8 mouse cellular contexts compared by ENCODE assay signal in genomic region chr15:25445361-25446154, GRCm38 (mm10). TPM values are rescaled to one million over a fixed set of nuclear protein-coding genes. Genes with fewer than 3 reads are reported as not detected.
DNase-seq lines count a peak whose midpoint lies in the region; ATAC-seq lines count a peak whose summit lies in the region.

No protein-coding gene starts in this region.

- peak; percentile 49; the same call in 1 of the 2 replicates for ATAC-seq in embryonic facial prominence, embryonic 15.5 days (ENCODE audit: insufficient number of reproducible peaks, low FRiP score, low TSS enrichment, low read depth)
- ATAC-seq in midbrain, embryonic 14.5 days (ENCODE audit: low FRiP score, low TSS enrichment) = peak; percentile 51; the same call in 1 of the 2 replicates
- ATAC-seq in erythroblast, adult 5-6 weeks (replicated peaks; ENCODE audit: low FRiP score, poor library complexity, severe bottlenecking) = no peak

- no peaks in the 10 kb centered on the region for H3K9me3 ChIP-seq in embryonic facial prominence, embryonic 15.5 days (replicated peaks)
- H3K9me3 ChIP-seq in midbrain, embryonic 14.5 days (ENCODE audit: control insufficient read depth, low read length) = no peaks in the 10 kb centered on the region

- H3K4me2 ChIP-seq in embryonic facial prominence, embryonic 15.5 days (replicated peaks) = peak overlapping the region; percentile 43
- peak overlapping the region; percentile 39 for H3K4me2 ChIP-seq in midbrain, embryonic 14.5 days (ENCODE audit: low read length)

- no peak overlapping the region for H3K9ac ChIP-seq in embryonic facial prominence, embryonic 15.5 days
- no peak overlapping the region for H3K9ac ChIP-seq in midbrain, embryonic 14.5 days (replicated peaks; ENCODE audit: low read length)

- WGBS in embryonic facial prominence, embryonic 15.5 days = 6% methylated on average over 17 of the region's 17 CpGs
- 4% methylated on average over 17 of the region's 17 CpGs for WGBS in midbrain, embryonic 14.5 days

- no peaks in the 10 kb centered on the region for H3K27me3 ChIP-seq in embryonic facial prominence, embryonic 15.5 days
- no peaks in the 10 kb centered on the region for H3K27me3 ChIP-seq in midbrain, embryonic 14.5 days (ENCODE audit: control insufficient read depth, insufficient read depth, low read length)

- H3K27ac ChIP-seq in embryonic facial prominence, embryonic 15.5 days (replicated peaks) = no peak overlapping the region
- H3K27ac ChIP-seq in midbrain, embryonic 14.5 days (replicated peaks; ENCODE audit: low read depth, low read length) = no peak overlapping the region

- peaks cover 10% of the 10 kb centered on the region; the same call in 1 of the 2 replicates for H3K4me1 ChIP-seq in embryonic facial prominence, embryonic 15.5 days
- H3K4me1 ChIP-seq in midbrain, embryonic 14.5 days (ENCODE audit: control insufficient read depth, insufficient read depth, low read length) = 0 out of 2 replicates have a peak, but pooled peaks cover 17% of the 10 kb centered on the region

- H3K4me3 ChIP-seq in embryonic facial prominence, embryonic 15.5 days (replicated peaks) = peak overlapping the region; percentile 16
- no peak overlapping the region for H3K4me3 ChIP-seq in midbrain, embryonic 14.5 days (replicated peaks; ENCODE audit: low read depth, low read length)

- H3K36me3 ChIP-seq in embryonic facial prominence, embryonic 15.5 days = no peaks in the 10 kb centered on the region
- no peaks in the 10 kb centered on the region for H3K36me3 ChIP-seq in midbrain, embryonic 14.5 days (ENCODE audit: control insufficient read depth, insufficient read depth, low read length)

- intact Hi-C loops in heart, postnatal 14 days (cut with DNase I) = loop anchor here (5.0 kb wide), 1 partner anchor 37 kb away; no protein-coding TSS in a partner anchor

- DNase-seq in heart, adult 11 months = peak; percentile 87
- DNase-seq in heart, postnatal 14 days = no peak
- peak; percentile 36 to 47 for DNase-seq in kidney, adult 8-10 months
- DNase-seq in midbrain, embryonic 14.5 days = peak; percentile 57
- no peak for DNase-seq in ovary, postnatal 10 days (ENCODE audit: low spot score)
- no peak for DNase-seq in thymus, adult 18-20 months

RNA-seq across cellular contexts. Expression of gene Basp1, which starts 32.0 kb away (rescaled TPM):
- 1 to 10 TPM; 3.0 to 4.2 TPM for total RNA-seq in heart, postnatal 14 days (2021)
- 56.8 and 61.7 TPM in 2 replicates for polyA plus RNA-seq in embryonic facial prominence, embryonic 15.5 days (2015; fragmentation: Nextera tagmentation; extraction: Ambion mirVana)
- polyA plus RNA-seq in midbrain, embryonic 14.5 days (2014; fragmentation: Nextera tagmentation; extraction: Ambion mirVana) = 227 and 382 TPM in 2 replicates
- total RNA-seq in erythroblast, adult 5-6 weeks (2015; ENCODE audit: low replicate concordance) = 8.3 TPM in 1 of 2 replicates, not detected in the other
- total RNA-seq in erythroblast, adult 5-6 weeks (2017; ENCODE audit: low replicate concordance) = 2.6 and 4.5 TPM in 2 replicates

Comparison
In these comparisons a context has a peak if more than half of its experiments do, and no peak if none do; other contexts are left out.
1. DNase-seq: peak in heart, adult 11 months (single experiment), kidney, adult 8-10 months (2 of 2) and midbrain, embryonic 14.5 days (single experiment); none in heart, postnatal 14 days (0 of 2), ovary, postnatal 10 days (single experiment) and thymus, adult 18-20 months (0 of 2).